Mouse (Mus musculus): ENCODE measurements around the gene Flrt1. TPM values are rescaled to one million over a fixed set of nuclear protein-coding genes. Genes with fewer than 3 reads are reported as not detected.

Flrt1 gene
- polyA plus RNA-seq, 1 experiment from 2014 or later, result 5.0 TPM

DNA sequence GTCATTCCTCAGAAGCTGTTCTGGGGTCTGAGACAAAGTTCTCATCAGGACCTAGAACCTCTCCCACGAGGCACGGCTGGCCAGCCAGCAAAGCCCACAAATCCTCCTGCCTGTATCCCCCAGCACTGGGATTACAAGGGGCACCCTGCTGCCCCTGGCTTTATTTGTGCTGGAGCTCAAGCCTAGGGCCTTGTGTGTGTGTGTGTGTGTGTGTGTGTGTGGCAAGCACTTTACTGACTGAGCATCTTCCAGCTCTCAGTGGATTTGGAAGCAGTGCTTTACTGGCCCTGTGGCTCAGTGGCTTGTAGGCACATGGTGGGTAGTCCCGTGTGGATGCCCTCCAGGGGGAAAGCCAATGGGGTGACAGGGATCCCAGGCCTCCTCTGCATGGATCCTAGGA, 7.1 kb upstream of the Flrt1 start:
- no peak overlapping the region for H3K4me2 ChIP-seq
- peak overlapping the region; percentile 76 for H3K27ac ChIP-seq
- no peaks in the 10 kb centered on the region for H3K9me3 ChIP-seq (replicated peaks)
- H3K36me3 ChIP-seq, result no peaks in the 10 kb centered on the region
- H3K4me1 ChIP-seq, result peaks cover 82% of the 10 kb centered on the region
- no peak overlapping the region for H3K9ac ChIP-seq
- no peak for ATAC-seq (replicated peaks; ENCODE audit: low FRiP score)
- no peak overlapping the region for H3K4me3 ChIP-seq (replicated peaks)
- WGBS, result 29% methylated on average over 3 of the region's 3 CpGs
- peaks cover 67% of the 10 kb centered on the region for H3K27me3 ChIP-seq

GRCm38 (mm10) chr19:7111710-7112109, 6.2 kb upstream of the Flrt1 start:
- Histone ChIP-seq H3K9ac (no peak overlapping the region), H3K9me3 (replicated peaks) (no peaks in the 10 kb centered on the region), H3K27ac (peak overlapping the region; percentile 19; the same call in 1 of the 2 replicates), H3K4me3 (replicated peaks) (no peak overlapping the region), H3K4me2 (no peak overlapping the region), H3K27me3 (peaks cover 64% of the 10 kb centered on the region), H3K4me1 (peaks cover 80% of the 10 kb centered on the region), H3K36me3 (no peaks in the 10 kb centered on the region)
- peak; percentile 50 for ATAC-seq (replicated peaks; ENCODE audit: low FRiP score)
- WGBS, result 53% methylated on average over 4 of the region's 4 CpGs

GRCm38 (mm10) chr19:7111309-7111708, 5.8 kb upstream of the Flrt1 start:
- no peak overlapping the region for H3K9ac ChIP-seq
- WGBS, result 66% methylated on average over 6 of the region's 6 CpGs
- no peak overlapping the region for H3K4me3 ChIP-seq (replicated peaks)
- H3K4me2 ChIP-seq, result no peak overlapping the region
- H3K27me3 ChIP-seq, result peaks cover 61% of the 10 kb centered on the region
- no peak for ATAC-seq (replicated peaks; ENCODE audit: low FRiP score)
- H3K27ac ChIP-seq, result peak overlapping the region; percentile 19; the same call in 1 of the 2 replicates
- peaks cover 80% of the 10 kb centered on the region for H3K4me1 ChIP-seq
- H3K9me3 ChIP-seq (replicated peaks), result no peaks in the 10 kb centered on the region
- H3K36me3 ChIP-seq, result no peaks in the 10 kb centered on the region

- Histone ChIP-seq H3K4me2 (no peak overlapping the region), H3K9me3 (replicated peaks) (no peaks in the 10 kb centered on the region), H3K27me3 (peaks cover 56% of the 10 kb centered on the region), H3K9ac (no peak overlapping the region), H3K4me3 (replicated peaks) (no peak overlapping the region), H3K4me1 (peaks cover 80% of the 10 kb centered on the region), H3K36me3 (no peaks in the 10 kb centered on the region), H3K27ac (0 out of 2 replicates have a peak overlapping the region, but pooled peaks have one; percentile 19)
- ATAC-seq (replicated peaks; ENCODE audit: low FRiP score), result no peak
- 35% methylated on average over 6 of the region's 6 CpGs for WGBS
Measured at GRCm38 (mm10) chr19:7110875-7111274, 5.3 kb upstream of the Flrt1 start.

- 14% methylated on average over 5 of the region's 5 CpGs for WGBS
- no peak overlapping the region for H3K4me2 ChIP-seq
- no peak overlapping the region for H3K9ac ChIP-seq
- H3K9me3 ChIP-seq (replicated peaks), result no peaks in the 10 kb centered on the region
- peaks cover 81% of the 10 kb centered on the region for H3K4me1 ChIP-seq
- H3K27ac ChIP-seq, result no peak overlapping the region
- H3K27me3 ChIP-seq, result peaks cover 52% of the 10 kb centered on the region
- no peak overlapping the region for H3K4me3 ChIP-seq (replicated peaks)
- no peaks in the 10 kb centered on the region for H3K36me3 ChIP-seq
- ATAC-seq (replicated peaks; ENCODE audit: low FRiP score), result no peak
Measured at GRCm38 (mm10) chr19:7110097-7110496, 4.6 kb upstream of the Flrt1 start.

- peaks cover 86% of the 10 kb centered on the region for H3K4me1 ChIP-seq
- no peaks in the 10 kb centered on the region for H3K9me3 ChIP-seq (replicated peaks)
- 62% methylated on average over 6 of the region's 6 CpGs for WGBS
- no peak for ATAC-seq (replicated peaks; ENCODE audit: low FRiP score)
- H3K27me3 ChIP-seq, result peaks cover 49% of the 10 kb centered on the region
- no peaks in the 10 kb centered on the region for H3K36me3 ChIP-seq
- no peak overlapping the region for H3K27ac ChIP-seq
- H3K4me2 ChIP-seq, result no peak overlapping the region
- H3K4me3 ChIP-seq (replicated peaks), result no peak overlapping the region
- no peak overlapping the region for H3K9ac ChIP-seq
Measured at GRCm38 (mm10) chr19:7108114-7108905, 2.8 kb upstream of the Flrt1 start.

GRCm38 (mm10) chr19:7107174-7107573, 1.6 kb upstream of the Flrt1 start:
- Histone ChIP-seq H3K9me3 (replicated peaks) (no peaks in the 10 kb centered on the region), H3K27ac (no peak overlapping the region), H3K4me2 (no peak overlapping the region), H3K4me1 (peaks cover 86% of the 10 kb centered on the region), H3K36me3 (no peaks in the 10 kb centered on the region), H3K4me3 (replicated peaks) (no peak overlapping the region), H3K27me3 (peaks cover 58% of the 10 kb centered on the region), H3K9ac (no peak overlapping the region)
- ATAC-seq (replicated peaks; ENCODE audit: low FRiP score), result no peak
- 64% methylated on average over 4 of the region's 4 CpGs for WGBS

DNA sequence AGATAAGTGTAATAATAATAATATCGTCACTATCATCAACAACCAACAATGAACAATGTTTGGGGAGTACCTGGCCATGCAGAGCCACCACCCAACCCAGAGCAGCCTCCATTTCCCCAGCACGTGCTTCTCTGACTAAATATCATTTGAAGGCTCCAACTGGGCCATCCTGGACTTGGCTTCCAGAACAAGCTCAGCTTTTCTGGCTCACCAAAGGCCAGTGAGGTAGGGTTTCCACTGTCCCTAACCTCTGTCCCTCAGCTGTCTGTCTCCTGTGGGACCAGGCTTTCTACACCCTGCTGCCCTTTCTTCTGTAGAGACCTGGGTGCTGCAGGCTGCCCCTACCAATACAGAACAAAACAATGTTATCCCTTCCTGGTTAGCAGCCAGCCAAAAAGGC, 1.0 kb upstream of the Flrt1 start:
- no peak overlapping the region for H3K4me2 ChIP-seq
- no peak overlapping the region for H3K9ac ChIP-seq
- no peak overlapping the region for H3K4me3 ChIP-seq (replicated peaks)
- H3K36me3 ChIP-seq, result no peaks in the 10 kb centered on the region
- ATAC-seq (replicated peaks; ENCODE audit: low FRiP score), result no peak
- H3K4me1 ChIP-seq, result peaks cover 82% of the 10 kb centered on the region
- no peaks in the 10 kb centered on the region for H3K9me3 ChIP-seq (replicated peaks)
- H3K27me3 ChIP-seq, result peaks cover 59% of the 10 kb centered on the region
- WGBS, result 88% methylated on average over 2 of the region's 2 CpGs
- H3K27ac ChIP-seq, result no peak overlapping the region

GRCm38 (mm10) chr19:7103993-7104401, 1.5 kb downstream of the Flrt1 start:
- peak overlapping the region; percentile 35; the same call in 1 of the 2 replicates for H3K9ac ChIP-seq
- peak; percentile 43 for ATAC-seq (replicated peaks; ENCODE audit: low FRiP score)
- 12% methylated on average over 19 of the region's 19 CpGs for WGBS
- H3K4me1 ChIP-seq, result peaks cover 59% of the 10 kb centered on the region
- peaks cover 62% of the 10 kb centered on the region for H3K27me3 ChIP-seq
- H3K36me3 ChIP-seq, result no peaks in the 10 kb centered on the region
- peak overlapping the region; percentile 8; the same call in 1 of the 2 replicates for H3K4me3 ChIP-seq (replicated peaks)
- peak overlapping the region; percentile 7; the same call in 1 of the 2 replicates for H3K27ac ChIP-seq
- no peaks in the 10 kb centered on the region for H3K9me3 ChIP-seq (replicated peaks)
- H3K4me2 ChIP-seq, result peak overlapping the region; percentile 50

DNA sequence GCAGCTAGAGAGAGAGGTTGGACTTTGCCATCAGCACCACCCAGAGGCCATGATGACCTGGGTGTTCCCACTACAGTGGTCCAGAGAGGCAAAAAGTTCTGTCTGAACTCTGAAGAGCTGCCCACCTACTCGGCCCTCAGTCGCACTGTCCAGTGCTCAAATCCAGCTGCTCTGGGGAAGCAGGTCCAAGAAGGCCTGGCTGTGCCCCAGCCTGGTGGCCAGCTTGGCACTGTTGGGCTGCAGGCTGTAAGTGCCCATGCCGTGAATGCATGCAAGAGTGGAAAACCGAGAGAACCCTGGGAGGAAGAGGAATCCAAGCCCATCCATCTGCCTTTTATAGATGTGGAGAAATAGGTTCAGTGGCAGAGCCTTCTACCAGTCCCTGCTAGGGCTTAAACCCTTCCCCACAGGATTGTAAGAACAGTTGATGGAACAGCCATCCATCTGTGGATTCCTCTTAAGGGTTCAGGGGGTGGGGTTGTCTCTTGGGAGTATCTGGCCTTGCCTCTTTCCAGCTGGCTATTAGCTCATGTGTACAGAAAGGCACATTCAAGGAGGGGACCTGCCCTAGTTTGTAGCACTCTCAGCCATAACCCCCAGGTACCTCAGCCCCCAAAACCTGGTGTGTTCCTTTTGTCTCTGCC, 2.1 kb downstream of the Flrt1 start:
- ATAC-seq (replicated peaks; ENCODE audit: low FRiP score), result no peak
- WGBS, result 64% methylated on average over 4 of the region's 4 CpGs
- peaks cover 57% of the 10 kb centered on the region for H3K4me1 ChIP-seq
- 0 out of 2 replicates have a peak overlapping the region, but pooled peaks have one; percentile 19 for H3K9ac ChIP-seq
- no peaks in the 10 kb centered on the region for H3K36me3 ChIP-seq
- H3K9me3 ChIP-seq (replicated peaks), result no peaks in the 10 kb centered on the region
- H3K4me3 ChIP-seq (replicated peaks), result peak overlapping the region; percentile 8; the same call in 1 of the 2 replicates
- peaks cover 62% of the 10 kb centered on the region for H3K27me3 ChIP-seq
- H3K4me2 ChIP-seq, result peak overlapping the region; percentile 50
- peak overlapping the region; percentile 54; the same call in 1 of the 2 replicates for H3K27ac ChIP-seq

DNA sequence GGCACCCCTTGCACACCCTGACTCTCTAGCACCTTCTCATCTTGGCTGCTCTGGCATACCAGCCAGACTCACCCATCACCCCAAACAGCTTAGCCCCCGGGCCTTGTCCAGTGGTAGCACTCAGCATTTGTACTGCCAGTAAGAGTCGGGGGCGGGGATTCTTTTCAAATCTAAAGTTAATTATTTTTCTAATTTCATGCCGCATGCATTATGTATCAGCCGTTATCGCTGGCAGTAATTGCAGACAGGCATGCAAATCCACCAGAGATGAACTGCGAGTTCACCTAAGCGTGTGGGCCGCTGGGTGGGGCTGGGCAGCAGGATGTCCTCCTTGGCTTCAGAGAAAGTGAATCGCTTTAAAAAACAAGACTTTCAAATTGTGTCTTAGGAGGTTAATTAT, 3.5 kb downstream of the Flrt1 start:
- Histone ChIP-seq H3K36me3 (no peaks in the 10 kb centered on the region), H3K9ac (no peak overlapping the region), H3K4me3 (replicated peaks) (no peak overlapping the region), H3K4me2 (no peak overlapping the region), H3K9me3 (replicated peaks) (no peaks in the 10 kb centered on the region), H3K27me3 (peaks cover 64% of the 10 kb centered on the region), H3K27ac (no peak overlapping the region), H3K4me1 (peaks cover 48% of the 10 kb centered on the region)
- ATAC-seq (replicated peaks; ENCODE audit: low FRiP score), result no peak
- WGBS, result 86% methylated on average over 10 of the region's 10 CpGs

DNA sequence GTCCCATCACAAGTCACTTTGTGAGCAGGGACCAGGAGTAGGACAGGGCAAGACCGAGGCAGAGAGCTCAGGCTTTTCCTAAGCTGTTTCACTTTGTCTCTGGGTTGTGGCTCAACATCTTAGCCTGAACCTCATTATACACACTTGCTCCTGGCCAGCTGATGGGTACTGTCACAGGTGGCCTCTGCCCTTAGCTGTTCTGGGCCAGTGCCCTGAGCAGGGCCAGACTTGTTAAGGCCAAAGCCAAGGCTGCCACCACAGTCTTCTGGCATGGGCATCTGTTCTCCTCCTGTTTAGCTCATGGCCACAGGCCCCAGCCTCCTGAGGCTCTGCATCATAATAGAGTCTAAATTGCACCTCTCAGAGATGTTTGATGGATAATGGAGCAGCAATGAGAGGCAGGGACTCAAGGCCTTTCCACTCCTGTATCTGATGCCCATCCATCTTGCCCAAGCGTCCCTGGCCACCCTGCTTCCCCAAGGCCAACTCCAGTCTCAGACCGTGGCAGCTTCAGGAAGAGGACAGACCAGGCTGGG, 5.8 kb downstream of the Flrt1 start:
- Histone ChIP-seq H3K27me3 (peaks cover 77% of the 10 kb centered on the region), H3K4me1 (peaks cover 37% of the 10 kb centered on the region), H3K27ac (no peak overlapping the region), H3K9ac (no peak overlapping the region), H3K4me3 (replicated peaks) (no peak overlapping the region), H3K9me3 (replicated peaks) (no peaks in the 10 kb centered on the region), H3K4me2 (no peak overlapping the region), H3K36me3 (no peaks in the 10 kb centered on the region)
- no peak for ATAC-seq (replicated peaks; ENCODE audit: low FRiP score)
- 57% methylated on average over 3 of the region's 3 CpGs for WGBS
